Mouse (Mus musculus) kidney, adult 2 months (tissue): ENCODE results near the gene Aurkaip1.

ENCODE experiments used
- CTCF ChIP-seq: fragments of 200-500 bp; conservative IDR thresholded peaks from 2 replicates; pipeline ENCODE4 v1.5.1; 2011; ENCODE audit warnings: low read depth, mild to moderate bottlenecking, control low read depth, low read length, moderate library complexity, mixed read lengths; ENCODE audit not compliant: insufficient read depth, insufficient read length
- POLR2A ChIP-seq: fragments of 200-500 bp; IDR thresholded peaks from one replicate; pipeline ENCODE4 v1.6.1; 2011; ENCODE audit warnings: low read depth, low read length, control low read depth

DNA sequence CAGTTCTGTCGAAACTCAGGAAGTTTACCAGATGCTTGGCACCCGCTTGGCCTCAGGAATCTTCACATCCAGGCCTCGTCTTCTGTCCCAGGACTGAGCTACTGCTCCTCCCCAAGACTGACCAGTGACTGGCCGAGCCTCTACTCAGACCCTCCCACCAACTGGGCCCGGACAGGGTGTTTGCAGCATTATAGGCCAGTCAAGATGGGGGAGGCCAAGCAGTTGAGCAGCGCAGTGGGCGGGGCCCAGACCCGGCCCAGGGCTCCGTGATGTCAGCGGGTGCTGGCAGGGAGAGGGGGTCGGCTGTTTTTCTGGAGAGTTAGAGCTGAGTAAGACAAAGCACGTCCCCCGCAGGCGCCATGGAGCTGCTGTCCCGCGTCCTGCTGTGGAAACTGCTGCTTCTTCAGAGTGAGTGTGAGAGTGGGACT lies 8.4 kb downstream of the Aurkaip1 start, which contains the start of gene Mxra8:
- TF ChIP-seq CTCF (no peak), POLR2A (peak; percentile 14)
